Mouse (Mus musculus): ENCODE data around the gene Fggy.

- TF ChIP-seq CTCF (IDR thresholded peaks at IDR 0.05; ENCODE audit: control insufficient read depth, insufficient read depth, insufficient read length): no peak
- no peak for TF ChIP-seq CEBPB (IDR thresholded peaks at IDR 0.05; ENCODE audit: low read depth)
- no peak for TF ChIP-seq MAX (IDR thresholded peaks at IDR 0.05)
- no peak for TF ChIP-seq MYOD1 (IDR thresholded peaks at IDR 0.05; ENCODE audit: control insufficient read depth, insufficient read length, low read depth)
Measured at GRCm38 (mm10) chr4:95530757-95531156, 26.6 kb upstream of the Fggy start.
